Mouse (Mus musculus): Measurements from ENCODE around the gene Wdr93. TPM values are rescaled to one million over a fixed set of nuclear protein-coding genes. Genes with fewer than 3 reads are reported as not detected.

The Wdr93 gene
- polyA plus RNA-seq, 1 experiment from 2014 or later: 0.39 TPM

DNA sequence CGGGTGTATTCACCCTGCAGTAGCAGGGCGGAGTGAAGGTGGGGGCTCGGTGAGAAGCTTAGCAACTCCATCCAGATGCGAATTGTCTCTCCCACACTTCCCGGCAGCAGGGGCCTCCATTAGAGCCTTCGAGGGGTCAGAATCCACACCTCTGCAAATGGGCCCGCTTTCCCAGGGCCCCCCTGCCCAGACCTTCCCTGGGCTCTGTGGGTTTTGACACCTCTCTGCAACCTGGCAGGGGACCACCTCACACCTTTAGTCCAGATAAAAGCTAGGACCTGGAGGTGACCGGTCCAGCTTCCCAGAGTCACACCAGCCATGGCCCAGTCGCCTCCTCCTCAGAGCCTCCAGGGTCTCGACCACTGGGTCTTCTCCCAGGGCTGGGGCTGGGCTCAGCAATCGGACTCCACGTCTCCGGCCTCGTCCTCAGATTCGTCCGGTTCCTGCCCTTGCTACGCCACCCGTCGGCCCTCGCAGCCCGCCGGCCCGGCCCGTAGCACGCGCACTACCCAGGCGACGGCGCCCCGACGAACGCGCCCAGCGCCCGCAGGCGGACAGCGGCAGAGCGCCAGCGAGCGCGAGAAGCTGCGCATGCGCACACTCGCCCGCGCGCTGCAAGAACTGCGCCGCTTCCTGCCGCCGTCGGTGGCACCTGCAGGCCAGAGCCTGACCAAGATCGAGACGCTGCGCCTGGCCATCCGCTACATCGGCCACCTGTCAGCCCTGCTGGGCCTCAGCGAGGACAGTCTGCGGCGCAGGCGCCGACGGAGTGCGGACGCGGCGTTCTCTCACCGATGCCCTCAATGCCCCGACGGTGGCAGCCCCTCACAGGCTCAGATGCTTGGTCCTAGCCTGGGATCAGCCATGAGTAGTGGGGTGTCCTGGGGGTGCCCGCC lies 67.9 kb downstream of the Wdr93 start, which contains the start of gene Mesp2:
TSS of gene Mesp2 (plus strand) at position 117 of the 896 bp plus-strand sequence.
- Histone ChIP-seq H3K9me3 (replicated peaks) (no peaks in the 10 kb centered on the region), H3K27me3 (peaks cover 34% of the 10 kb centered on the region), H3K27ac (no peak within 1 kb of the TSS), H3K4me1 (peaks cover 10% of the 10 kb centered on the region), H3K9ac (peak within 1 kb of the TSS; percentile 29), H3K4me2 (peak within 1 kb of the TSS; percentile 83), H3K36me3 (no peaks in the 10 kb centered on the region), H3K4me3 (replicated peaks) (peak within 1 kb of the TSS; percentile 44)
- 10% methylated on average over 71 of the region's 71 CpGs for WGBS
- peak; percentile 70 for ATAC-seq (replicated peaks; ENCODE audit: low FRiP score)

GRCm38 (mm10) chr7:79813409-79813808 lies 70.4 kb downstream of the Wdr93 start:
- Histone ChIP-seq H3K4me1 (peaks cover 13% of the 10 kb centered on the region), H3K9me3 (replicated peaks) (no peaks in the 10 kb centered on the region), H3K27me3 (peaks cover 41% of the 10 kb centered on the region), H3K27ac (no peak overlapping the region), H3K36me3 (no peaks in the 10 kb centered on the region), H3K9ac (no peak overlapping the region), H3K4me2 (no peak overlapping the region), H3K4me3 (replicated peaks) (no peak overlapping the region)
- 78% methylated on average over 1 of the region's 1 CpGs for WGBS
- no peak for ATAC-seq (replicated peaks; ENCODE audit: low FRiP score)

DNA sequence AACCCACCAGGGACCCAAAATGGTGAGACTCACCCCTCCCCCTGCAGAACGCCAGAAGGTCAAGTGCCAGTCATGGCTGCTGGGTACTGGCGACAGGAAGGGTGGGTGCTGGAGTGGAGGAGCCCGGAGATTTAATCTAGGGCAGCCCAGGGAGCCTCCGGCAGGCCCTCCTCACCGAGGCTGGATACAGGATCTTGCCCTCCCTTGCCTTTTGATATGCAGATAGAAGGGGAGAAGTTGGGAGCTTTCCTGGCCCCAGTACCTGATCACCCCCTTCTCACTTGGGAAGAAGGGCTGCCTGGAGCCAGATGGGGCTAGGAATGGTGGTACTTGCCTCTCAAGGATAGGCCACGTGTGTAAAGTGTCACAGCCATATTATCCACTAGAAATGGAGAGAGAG lies 75.4 kb downstream of the Wdr93 start:
- WGBS: 5% methylated on average over 6 of the region's 6 CpGs
- no peak overlapping the region for H3K4me2 ChIP-seq
- H3K27ac ChIP-seq: no peak overlapping the region
- H3K4me1 ChIP-seq: peaks cover 28% of the 10 kb centered on the region
- no peak overlapping the region for H3K9ac ChIP-seq
- no peak for ATAC-seq (replicated peaks; ENCODE audit: low FRiP score)
- H3K36me3 ChIP-seq: peaks cover 5% of the 10 kb centered on the region; the same call in 1 of the 2 replicates
- H3K4me3 ChIP-seq (replicated peaks): no peak overlapping the region
- H3K27me3 ChIP-seq: peaks cover 11% of the 10 kb centered on the region; the same call in 1 of the 2 replicates
- no peaks in the 10 kb centered on the region for H3K9me3 ChIP-seq (replicated peaks)

- Histone ChIP-seq H3K9ac (no peak overlapping the region), H3K27ac (no peak overlapping the region), H3K4me3 (replicated peaks) (no peak overlapping the region), H3K4me1 (peaks cover 28% of the 10 kb centered on the region), H3K27me3 (peaks cover 11% of the 10 kb centered on the region; the same call in 1 of the 2 replicates), H3K36me3 (peaks cover 13% of the 10 kb centered on the region), H3K4me2 (no peak overlapping the region), H3K9me3 (replicated peaks) (no peaks in the 10 kb centered on the region)
- ATAC-seq (replicated peaks; ENCODE audit: low FRiP score): no peak
- 26% methylated on average over 4 of the region's 4 CpGs for WGBS
These were observed 76.6 kb downstream of the Wdr93 start for GRCm38 (mm10) chr7:79819515-79819914.

- no peaks in the 10 kb centered on the region for H3K9me3 ChIP-seq (replicated peaks)
- peaks cover 18% of the 10 kb centered on the region for H3K36me3 ChIP-seq
- no peak overlapping the region for H3K4me2 ChIP-seq
- H3K27ac ChIP-seq: no peak overlapping the region
- 51% methylated on average over 11 of the region's 11 CpGs for WGBS
- no peak for ATAC-seq (replicated peaks; ENCODE audit: low FRiP score)
- peaks cover 28% of the 10 kb centered on the region for H3K4me1 ChIP-seq
- H3K9ac ChIP-seq: no peak overlapping the region
- peaks cover 11% of the 10 kb centered on the region; the same call in 1 of the 2 replicates for H3K27me3 ChIP-seq
- H3K4me3 ChIP-seq (replicated peaks): no peak overlapping the region
These were observed 77.0 kb downstream of the Wdr93 start for GRCm38 (mm10) chr7:79819996-79820395.

DNA sequence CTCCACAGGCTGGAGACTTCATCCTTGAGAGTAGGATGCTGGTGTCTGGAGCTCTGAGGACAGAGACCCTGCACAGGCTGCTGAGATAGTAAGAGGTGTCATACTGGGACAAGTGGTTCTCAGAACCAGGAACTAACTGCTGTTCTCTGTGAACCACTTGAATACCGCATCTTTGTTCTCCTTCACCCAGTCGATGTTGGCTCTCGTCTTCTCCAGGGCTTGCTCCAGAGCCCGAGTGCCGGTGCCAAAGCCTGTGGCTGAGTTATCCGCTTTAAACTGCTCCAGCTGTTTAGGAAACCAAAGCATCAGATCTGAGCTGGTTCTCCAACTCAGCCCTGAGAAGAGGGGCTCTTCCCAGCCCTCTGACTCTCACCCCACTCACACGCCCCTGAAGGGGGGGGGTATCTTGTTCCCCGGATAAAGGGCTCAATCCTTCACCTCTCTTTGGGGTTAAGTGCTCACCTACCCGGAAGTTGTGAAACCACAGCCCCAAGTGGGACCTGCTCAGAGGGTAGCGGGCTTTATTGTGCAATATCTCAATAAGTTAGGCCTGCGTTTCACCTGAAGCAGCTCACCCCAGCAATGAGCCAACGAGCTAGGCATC lies 79.2 kb downstream of the Wdr93 start:
- no peaks in the 10 kb centered on the region for H3K9me3 ChIP-seq (replicated peaks)
- no peak overlapping the region for H3K4me3 ChIP-seq (replicated peaks)
- 80% methylated on average over 12 of the region's 12 CpGs for WGBS
- peaks cover 9% of the 10 kb centered on the region; the same call in 1 of the 2 replicates for H3K27me3 ChIP-seq
- no peak overlapping the region for H3K27ac ChIP-seq
- peaks cover 28% of the 10 kb centered on the region for H3K4me1 ChIP-seq
- ATAC-seq (replicated peaks; ENCODE audit: low FRiP score): no peak
- H3K4me2 ChIP-seq: no peak overlapping the region
- peaks cover 40% of the 10 kb centered on the region for H3K36me3 ChIP-seq
- H3K9ac ChIP-seq: no peak overlapping the region

DNA sequence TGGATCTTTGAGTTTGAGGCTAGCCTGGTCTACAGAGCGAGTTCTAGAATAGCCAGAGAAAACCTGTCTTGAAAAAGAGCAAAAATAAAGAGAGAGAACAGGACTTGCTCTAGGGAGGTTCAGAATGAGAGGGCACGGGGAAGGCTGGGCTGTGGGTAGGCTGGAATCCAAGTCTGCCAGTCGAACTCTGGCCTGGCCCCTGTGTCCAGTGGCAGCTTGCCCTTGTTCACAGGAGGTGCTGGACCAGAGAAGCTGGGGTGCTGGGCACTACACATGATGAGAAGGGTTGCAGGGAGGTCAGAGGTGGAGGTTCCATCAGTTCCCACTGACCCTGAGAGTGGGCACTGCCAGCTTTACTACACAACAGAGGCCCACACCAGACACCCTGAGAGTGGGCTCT lies 85.4 kb downstream of the Wdr93 start:
- no peaks in the 10 kb centered on the region for H3K9me3 ChIP-seq (replicated peaks)
- no peak overlapping the region for H3K4me3 ChIP-seq (replicated peaks)
- WGBS: 90% methylated on average over 3 of the region's 3 CpGs
- no peak overlapping the region for H3K9ac ChIP-seq
- H3K36me3 ChIP-seq: peaks cover 42% of the 10 kb centered on the region
- H3K27me3 ChIP-seq: no peaks in the 10 kb centered on the region
- H3K4me1 ChIP-seq: peaks cover 8% of the 10 kb centered on the region
- H3K27ac ChIP-seq: no peak overlapping the region
- H3K4me2 ChIP-seq: no peak overlapping the region
- no peak for ATAC-seq (replicated peaks; ENCODE audit: low FRiP score)

DNA sequence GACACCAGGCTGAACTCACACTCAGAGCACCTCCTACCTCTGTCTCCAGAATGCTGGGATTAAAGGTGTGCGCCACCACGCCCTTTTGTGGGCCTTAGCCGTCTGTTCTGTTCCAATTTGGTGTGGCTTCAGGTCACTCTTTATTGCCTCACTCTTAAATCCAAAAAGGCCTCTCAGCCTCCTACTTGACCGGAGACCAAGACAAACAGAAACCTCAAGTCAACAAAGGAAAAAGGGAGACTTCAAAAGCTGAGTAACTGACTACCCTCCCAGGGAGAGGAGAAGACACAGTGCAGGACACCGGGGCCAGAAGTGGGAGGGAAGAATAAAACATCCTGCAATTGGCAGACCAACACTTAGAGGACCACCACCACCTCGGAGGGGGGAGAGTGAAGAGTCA lies 88.2 kb downstream of the Wdr93 start:
- Histone ChIP-seq H3K27me3 (no peaks in the 10 kb centered on the region), H3K4me3 (replicated peaks) (no peak overlapping the region), H3K27ac (peak overlapping the region; percentile 60), H3K9ac (no peak overlapping the region), H3K9me3 (replicated peaks) (no peaks in the 10 kb centered on the region), H3K4me1 (peaks cover 8% of the 10 kb centered on the region), H3K4me2 (no peak overlapping the region), H3K36me3 (peaks cover 28% of the 10 kb centered on the region)
- no peak for ATAC-seq (replicated peaks; ENCODE audit: low FRiP score)
- WGBS: 43% methylated on average over 6 of the region's 6 CpGs

DNA sequence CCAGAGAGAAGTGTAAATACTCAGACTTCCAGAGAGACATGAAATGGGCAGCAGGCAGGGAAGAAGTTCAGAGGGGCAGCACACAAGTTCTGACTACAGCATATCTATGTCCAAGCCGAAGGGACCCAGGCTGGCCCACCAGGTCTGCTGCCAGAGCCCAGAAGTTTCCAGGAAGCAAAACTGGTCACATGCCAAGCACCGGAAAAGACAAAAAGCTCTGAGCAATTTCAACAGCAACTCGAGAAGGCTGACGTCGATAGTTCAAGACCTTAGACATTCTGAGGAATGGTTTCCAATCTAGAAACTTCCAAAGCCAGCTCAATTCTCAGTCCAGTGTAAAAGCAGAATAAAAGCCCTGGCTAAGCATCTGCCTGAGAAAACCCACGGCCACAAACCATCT lies 88.6 kb downstream of the Wdr93 start:
- ATAC-seq (replicated peaks; ENCODE audit: low FRiP score): no peak
- Histone ChIP-seq H3K36me3 (peaks cover 23% of the 10 kb centered on the region), H3K4me2 (no peak overlapping the region), H3K4me1 (peaks cover 8% of the 10 kb centered on the region), H3K27me3 (no peaks in the 10 kb centered on the region), H3K9me3 (replicated peaks) (no peaks in the 10 kb centered on the region), H3K27ac (peak overlapping the region; percentile 60), H3K9ac (no peak overlapping the region), H3K4me3 (replicated peaks) (no peak overlapping the region)
- 47% methylated on average over 6 of the region's 6 CpGs for WGBS

GRCm38 (mm10) chr7:79832980-79833379 lies 90.0 kb downstream of the Wdr93 start:
- no peaks in the 10 kb centered on the region for H3K9me3 ChIP-seq (replicated peaks)
- H3K4me2 ChIP-seq: no peak overlapping the region
- no peak overlapping the region for H3K4me3 ChIP-seq (replicated peaks)
- H3K36me3 ChIP-seq: peaks cover 11% of the 10 kb centered on the region
- no peak overlapping the region for H3K27ac ChIP-seq
- H3K9ac ChIP-seq: no peak overlapping the region
- no peaks in the 10 kb centered on the region for H3K27me3 ChIP-seq
- ATAC-seq (replicated peaks; ENCODE audit: low FRiP score): no peak
- peaks cover 8% of the 10 kb centered on the region for H3K4me1 ChIP-seq

- Histone ChIP-seq H3K27ac (no peak overlapping the region), H3K4me2 (no peak overlapping the region), H3K9ac (no peak overlapping the region), H3K36me3 (peaks cover 14% of the 10 kb centered on the region), H3K9me3 (replicated peaks) (no peaks in the 10 kb centered on the region), H3K27me3 (no peaks in the 10 kb centered on the region), H3K4me3 (replicated peaks) (no peak overlapping the region), H3K4me1 (peaks cover 8% of the 10 kb centered on the region)
- ATAC-seq (replicated peaks; ENCODE audit: low FRiP score): no peak
- WGBS: 94% methylated on average over 6 of the region's 6 CpGs
These were observed 92.2 kb downstream of the Wdr93 start for GRCm38 (mm10) chr7:79835196-79835595.

Data from kidney, embryonic 15.5 days (tissue).